Mouse (Mus musculus) right cerebral cortex, postnatal 10 days (tissue): ENCODE data around the gene Calr.

Source experiments
- DNase-seq, 2 experiments: peaks; one replicate each; pipeline ENCODE4 v3.0.0; 2021; ENCODE audit warnings: low spot score in 2 of 2

The Calr gene

DNA sequence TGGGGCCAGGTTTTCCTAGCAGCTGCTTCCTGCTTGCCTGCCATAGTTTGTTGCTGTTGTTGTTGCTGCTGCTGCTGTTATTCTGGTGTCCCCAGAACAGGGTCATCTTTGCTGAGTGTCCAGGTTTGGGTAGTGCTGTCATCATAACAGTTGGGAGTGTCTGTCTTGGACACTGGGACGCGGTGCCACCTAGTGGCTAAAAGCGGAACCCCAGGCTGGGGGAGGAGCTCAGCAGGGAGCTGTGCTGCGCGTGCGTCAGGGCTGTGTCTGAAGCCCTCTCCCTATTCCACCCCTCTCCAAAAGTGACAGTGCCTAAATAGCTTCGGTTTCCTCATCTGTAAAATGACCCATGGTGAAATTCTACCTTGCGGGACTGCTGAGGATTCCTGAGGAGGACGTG lies 31.2 kb downstream of the Calr start:
- DNase-seq: peak; percentile 94 to 96

GRCm38 (mm10) chr8:84814555-84815441 lies 31.9 kb downstream of the Calr start:
- DNase-seq: peak; percentile 75 to 76

GRCm38 (mm10) chr8:84814240-84814554 lies 32.5 kb downstream of the Calr start:
- DNase-seq: no peak

DNA sequence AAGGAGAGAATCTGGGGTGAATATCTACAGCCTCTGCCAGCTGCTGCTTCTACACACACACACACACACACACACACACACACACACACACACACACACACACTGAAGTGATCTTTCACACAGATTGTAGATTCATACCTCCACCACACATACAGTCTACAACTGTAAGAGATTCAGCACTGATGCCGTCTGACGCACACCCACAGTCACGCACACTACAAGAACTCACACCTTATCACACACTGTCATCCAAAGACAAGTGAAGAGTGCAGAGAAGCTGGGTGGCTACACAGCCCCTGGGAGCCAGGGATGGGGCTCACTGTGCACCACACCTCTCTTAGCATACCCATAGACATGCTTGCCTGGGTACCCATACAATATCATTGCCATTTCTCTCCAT lies 32.9 kb downstream of the Calr start:
- DNase-seq: no peak

DNA sequence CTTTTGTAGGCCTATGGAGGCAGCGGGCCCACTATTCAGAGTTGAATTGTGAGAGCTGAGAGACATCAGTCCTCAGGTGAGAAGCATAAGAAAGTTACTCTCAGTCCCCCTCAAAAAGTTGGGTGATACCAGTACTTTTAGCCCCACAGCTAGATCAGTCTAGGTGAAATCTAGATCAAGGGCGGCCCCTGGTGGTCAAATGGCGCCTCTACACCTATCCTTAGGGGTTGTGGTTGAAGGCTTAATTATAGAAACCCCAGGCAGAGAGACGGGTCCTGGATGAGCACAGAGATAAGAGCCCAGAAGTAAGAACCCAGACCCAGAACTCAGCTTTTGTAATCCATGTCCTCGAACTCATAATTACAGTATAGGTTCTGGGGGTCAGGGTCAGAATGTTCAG lies 33.7 kb downstream of the Calr start:
- DNase-seq: peak; percentile 86 to 92

DNA sequence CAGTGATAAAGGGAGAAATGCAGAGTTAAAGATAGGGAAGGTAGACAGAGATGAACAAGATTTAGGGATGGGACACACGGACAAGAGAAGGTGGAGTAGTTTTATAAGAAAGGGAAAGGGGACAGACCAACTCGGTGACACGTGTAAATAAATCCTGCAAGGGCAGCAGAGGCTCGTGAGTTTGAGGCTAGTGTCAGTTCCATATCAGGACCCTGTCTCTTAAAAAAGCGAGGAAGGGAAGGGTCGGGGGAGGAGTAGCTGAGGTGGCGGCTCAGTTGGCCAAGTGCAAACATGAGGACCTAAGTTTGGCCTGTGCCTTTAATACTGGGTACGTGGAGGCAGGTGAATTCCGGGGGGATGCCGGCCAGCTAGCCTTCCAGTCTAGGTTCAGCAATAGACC lies 35.4 kb downstream of the Calr start:
- no peak for DNase-seq

DNA sequence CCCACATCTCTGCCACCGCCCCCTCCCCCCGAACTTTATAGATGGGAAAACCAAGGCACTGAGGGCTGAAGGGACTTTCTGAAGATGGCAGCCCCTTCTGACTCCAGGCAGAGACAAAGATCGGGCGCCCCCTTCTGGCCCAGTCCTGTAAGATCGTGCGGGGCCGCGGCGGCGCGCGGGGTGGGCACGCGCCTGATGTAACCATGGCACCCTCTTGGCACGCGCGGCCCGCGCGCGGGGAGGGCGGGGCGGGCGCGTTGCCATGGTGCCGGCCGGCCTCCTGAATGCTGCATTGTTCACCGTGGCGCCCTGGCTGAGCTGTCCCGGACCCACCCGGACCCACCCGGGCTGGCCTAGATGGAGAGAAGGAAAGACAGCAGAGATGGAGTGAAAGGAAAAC lies 35.8 kb downstream of the Calr start:
- peak; percentile 95 to 97 for DNase-seq

DNA sequence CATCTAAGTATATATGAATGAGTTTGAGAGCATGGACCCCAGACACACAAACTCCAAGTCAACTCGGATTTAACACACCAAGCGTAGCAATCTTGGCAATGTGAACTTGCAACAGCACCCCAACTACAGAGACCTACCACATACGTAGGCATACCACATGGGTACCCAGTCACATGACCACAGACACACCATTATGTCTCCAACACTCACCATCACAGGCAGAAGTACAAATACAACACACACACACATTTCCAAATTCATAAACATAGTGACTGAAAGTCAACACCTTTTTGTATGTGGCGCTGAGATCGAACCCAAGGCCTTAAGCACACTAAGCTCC lies 36.8 kb downstream of the Calr start:
- no peak for DNase-seq

- no peak for DNase-seq
Observed at GRCm38 (mm10) chr8:84809109-84809940, 37.4 kb downstream of the Calr start.

DNA sequence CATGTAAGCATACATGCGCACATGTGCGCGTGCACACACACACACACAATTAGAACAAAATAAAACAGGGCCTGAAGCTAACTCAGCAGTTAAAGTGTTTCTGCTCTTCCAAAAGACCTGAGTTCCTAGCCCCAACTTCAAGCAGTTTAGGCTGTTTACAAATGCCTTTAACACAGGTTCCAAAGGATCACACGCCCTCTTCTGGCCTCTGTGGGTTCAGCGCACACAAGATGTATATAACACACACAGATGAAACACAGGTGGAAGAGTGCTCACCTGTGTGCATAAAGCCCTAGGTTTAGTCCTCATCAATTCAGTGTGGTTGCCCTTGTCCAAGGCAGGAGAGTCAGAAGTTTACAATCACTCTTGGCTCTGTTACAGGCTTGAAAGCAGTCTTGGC lies 40.7 kb downstream of the Calr start:
- no peak for DNase-seq

GRCm38 (mm10) chr8:84799999-84800831 lies 46.5 kb downstream of the Calr start, which contains the start of gene Nfix:
Gene Nfix (minus strand): TSS chr8:84800344.
- peak; percentile 72 to 73 for DNase-seq

DNA sequence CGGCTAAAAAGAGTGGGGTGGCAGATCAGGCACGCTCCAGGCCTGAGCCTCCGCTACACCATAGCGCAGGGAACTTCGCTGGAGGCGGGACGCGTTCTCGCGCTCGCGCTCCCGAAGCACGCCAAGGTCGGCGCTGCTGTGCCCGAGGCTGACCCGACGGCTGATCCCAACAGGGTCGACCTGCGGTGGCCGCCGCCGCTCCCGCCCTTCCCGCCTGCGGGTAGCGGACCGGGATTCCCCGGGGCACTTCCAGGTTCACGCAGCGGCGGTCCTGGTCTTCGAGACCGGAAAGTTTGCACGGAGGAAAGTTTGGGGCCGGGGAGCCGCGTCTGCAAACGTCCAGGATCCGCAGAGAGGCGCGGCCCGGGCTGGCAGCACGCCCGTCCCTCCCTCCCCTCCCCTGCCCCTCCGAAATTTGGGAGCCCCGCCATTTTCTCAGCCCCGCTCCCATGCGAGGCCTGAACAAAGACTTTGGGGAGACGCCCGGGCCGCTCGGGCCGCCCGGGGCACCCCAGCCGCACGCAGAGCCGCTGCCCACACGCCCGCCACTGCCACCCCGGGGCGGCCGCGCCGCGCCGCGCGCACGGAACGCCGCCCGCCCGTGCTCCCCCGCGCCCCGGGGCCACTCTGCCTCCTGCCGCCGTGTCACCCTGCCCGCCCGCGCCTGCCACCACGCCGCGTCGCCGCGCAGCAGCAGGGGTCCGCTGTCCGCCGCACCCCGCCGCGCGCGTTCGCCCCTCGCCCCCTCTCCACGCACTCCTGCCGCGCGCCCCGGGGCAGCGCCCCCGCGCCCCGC lies 47.4 kb downstream of the Calr start:
- DNase-seq: peak; percentile 63 to 72

- peak in 1 of 2 experiments; percentile 28 for DNase-seq
Observed at GRCm38 (mm10) chr8:84798446-84799135, 48.1 kb downstream of the Calr start.

DNA sequence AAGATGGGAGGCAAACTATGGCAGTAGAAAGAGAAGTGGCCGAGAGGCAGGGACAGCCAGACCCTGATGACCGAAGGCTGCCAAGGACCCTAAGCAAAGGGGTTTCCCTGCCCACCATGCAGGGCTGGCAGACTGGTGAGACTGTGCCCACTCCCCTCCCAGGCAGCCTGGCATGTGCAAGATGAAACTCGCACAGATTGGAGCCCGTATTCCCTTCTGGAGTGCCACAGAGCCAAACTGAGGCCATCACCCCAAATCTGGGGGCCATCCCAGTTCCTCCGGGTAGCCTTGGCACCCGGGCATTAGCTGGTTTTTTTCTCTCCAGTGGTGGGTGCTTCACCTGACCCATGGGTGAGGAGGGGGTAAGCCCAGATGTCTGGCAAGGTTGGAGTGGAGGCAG lies 48.8 kb downstream of the Calr start:
- peak; percentile 69 to 70 for DNase-seq

DNA sequence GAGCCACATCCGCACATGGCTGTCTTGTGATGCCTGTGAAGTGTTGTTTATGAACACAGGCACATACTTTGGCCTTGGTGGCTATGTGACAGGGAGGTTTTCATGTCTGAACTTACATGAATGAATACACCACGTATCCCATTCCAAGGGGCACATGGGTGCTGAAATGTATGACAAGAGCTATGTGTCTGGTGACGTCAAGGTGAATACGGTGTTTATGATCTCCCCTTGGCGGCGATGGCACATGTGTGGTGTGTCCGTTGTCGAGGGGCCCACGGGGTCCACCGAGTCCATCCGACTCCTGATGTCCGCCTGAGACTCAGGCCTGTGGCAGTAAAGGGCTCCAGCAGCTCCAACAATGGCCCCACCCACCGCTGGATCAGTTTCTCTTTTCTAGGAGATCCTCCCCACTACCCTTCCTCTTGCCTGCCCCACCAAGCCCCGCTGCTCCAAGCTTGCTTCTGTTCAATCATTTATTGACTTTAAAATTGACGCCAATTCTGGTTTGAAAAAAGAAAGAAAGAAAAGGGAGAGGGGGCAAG lies 49.4 kb downstream of the Calr start:
- DNase-seq: peak in 1 of 2 experiments; percentile 32

DNA sequence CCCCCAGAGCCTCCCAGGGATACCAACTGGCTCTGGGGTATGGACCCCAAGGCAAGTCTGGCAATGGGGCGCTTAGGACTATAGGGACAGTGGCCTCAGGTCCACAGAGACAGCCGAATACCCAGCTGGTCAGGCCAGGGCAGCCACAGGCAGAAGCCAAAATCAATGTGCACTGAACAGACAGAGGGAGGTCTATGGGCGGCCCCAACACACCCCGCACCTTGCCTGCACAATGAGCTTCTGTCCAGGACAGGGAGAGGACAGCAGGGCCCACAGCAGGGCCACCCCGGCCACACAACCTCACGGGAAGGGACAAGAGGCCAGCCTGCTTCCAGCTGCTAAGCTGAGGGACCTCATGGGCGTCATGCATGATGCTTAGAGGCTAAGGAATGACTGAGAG lies 52.2 kb downstream of the Calr start:
- peak in 1 of 2 experiments; percentile 78 for DNase-seq

DNA sequence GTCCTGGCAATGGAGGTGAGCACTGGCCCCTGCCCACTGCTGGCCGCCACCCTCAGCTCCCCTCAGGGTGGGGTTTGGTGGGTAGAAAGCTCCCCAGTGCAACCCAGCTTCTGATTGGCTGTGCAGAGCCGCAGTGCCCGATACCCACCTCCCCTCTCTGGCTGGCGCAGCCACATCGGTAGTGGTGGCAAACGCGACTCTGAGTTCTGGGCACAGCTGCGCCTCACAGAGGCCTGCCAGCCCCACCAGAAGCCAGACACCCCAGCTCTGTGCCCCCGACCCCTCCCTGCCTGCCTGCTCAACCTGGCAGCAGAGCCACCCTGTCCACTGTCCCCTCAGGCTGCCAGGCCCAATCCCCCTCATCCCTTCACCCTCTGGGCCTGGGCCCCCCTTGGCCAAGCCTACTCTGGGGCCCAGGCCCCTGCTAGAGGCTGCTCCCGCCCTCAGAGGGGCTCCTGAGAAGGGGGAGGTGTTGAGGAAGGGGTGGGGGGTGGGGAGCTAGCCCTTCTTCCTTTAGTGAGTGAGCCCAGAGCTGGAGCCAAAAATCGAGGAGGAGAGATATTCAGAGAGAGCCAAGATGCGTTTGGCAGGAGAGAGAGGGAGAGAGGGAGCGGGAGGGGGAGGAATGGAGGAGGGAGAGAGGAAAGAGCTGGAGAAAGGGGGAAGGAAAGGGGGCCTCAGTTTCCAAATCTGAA lies 52.8 kb downstream of the Calr start:
- DNase-seq: peak; percentile 88 to 93

- DNase-seq: peak; percentile 62 to 69
Observed at GRCm38 (mm10) chr8:84793134-84793533, 53.6 kb downstream of the Calr start.

DNA sequence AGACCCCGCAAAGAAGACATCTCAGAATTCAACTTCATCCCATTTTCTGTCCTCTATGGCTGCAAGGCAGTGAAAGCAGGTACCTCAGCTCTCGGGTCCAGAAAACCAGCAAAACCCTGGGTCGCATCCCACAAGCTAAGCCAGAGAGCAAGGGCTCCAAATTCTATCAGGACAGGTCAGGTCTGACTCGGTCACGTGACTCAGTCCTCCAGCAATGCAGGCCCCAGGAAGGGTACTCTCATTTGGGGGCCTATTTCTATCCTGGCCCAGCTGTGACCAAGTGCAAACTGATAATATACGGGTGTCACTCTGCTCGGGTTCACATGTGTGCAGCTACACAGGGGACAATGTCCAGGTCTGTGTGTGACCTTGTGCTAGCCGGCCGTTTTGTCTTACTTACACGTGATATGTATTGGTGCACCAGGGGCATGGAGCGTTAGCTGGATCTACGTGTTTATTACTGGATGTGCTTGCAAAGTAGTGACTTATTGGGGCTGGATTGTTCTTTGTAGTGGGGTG lies 54.2 kb downstream of the Calr start:
- peak in 1 of 2 experiments; percentile 19 for DNase-seq
